Mouse (Mus musculus): ENCODE data around the gene Akp3. TPM values are rescaled to one million over a fixed set of nuclear protein-coding genes. Genes with fewer than 3 reads are reported as not detected.
A peak's percentile ranks its signal among the peaks of the same experiment; 100 is the strongest.

Gene Akp3
- total RNA-seq, 2 experiments from 2014 or later = not detected

- no peak for DNase-seq (ENCODE audit: extremely low spot score in 1 of 2, low spot score in 1 of 2)
Measured at GRCm38 (mm10) chr1:87153776-87154500, 29.2 kb downstream of the Akp3 start.

GRCm38 (mm10) chr1:87154501-87155120 is 29.8 kb downstream of the Akp3 start:
- no peak for DNase-seq (ENCODE audit: extremely low spot score in 1 of 2, low spot score in 1 of 2)

GRCm38 (mm10) chr1:87155531-87156198 is 30.9 kb downstream of the Akp3 start:
- DNase-seq (ENCODE audit: extremely low spot score in 1 of 2, low spot score in 1 of 2) = no peak

- no peak for DNase-seq (ENCODE audit: extremely low spot score in 1 of 2, low spot score in 1 of 2)
Measured at GRCm38 (mm10) chr1:87156199-87156587, 31.4 kb downstream of the Akp3 start, which contains the start of gene Ecel1. Gene Ecel1 (minus strand): TSS chr1:87156521.

- DNase-seq (ENCODE audit: extremely low spot score in 1 of 2, low spot score in 1 of 2) = no peak
Measured at GRCm38 (mm10) chr1:87159396-87159795, 34.6 kb downstream of the Akp3 start.

- DNase-seq (ENCODE audit: extremely low spot score in 1 of 2, low spot score in 1 of 2) = no peak
Measured at GRCm38 (mm10) chr1:87164164-87164795, 39.5 kb downstream of the Akp3 start.

GRCm38 (mm10) chr1:87164796-87165184 is 40.0 kb downstream of the Akp3 start:
- no peak for DNase-seq (ENCODE audit: extremely low spot score in 1 of 2, low spot score in 1 of 2)

GRCm38 (mm10) chr1:87170458-87170857 is 45.7 kb downstream of the Akp3 start:
- DNase-seq (ENCODE audit: extremely low spot score in 1 of 2, low spot score in 1 of 2) = no peak

- DNase-seq (ENCODE audit: extremely low spot score in 1 of 2, low spot score in 1 of 2) = no peak
Measured at GRCm38 (mm10) chr1:87171312-87171711, 46.5 kb downstream of the Akp3 start.

- DNase-seq (ENCODE audit: extremely low spot score in 1 of 2, low spot score in 1 of 2) = no peak
Measured at GRCm38 (mm10) chr1:87172316-87172715, 47.5 kb downstream of the Akp3 start.

GRCm38 (mm10) chr1:87174006-87174955 is 49.5 kb downstream of the Akp3 start:
- DNase-seq (ENCODE audit: extremely low spot score in 1 of 2, low spot score in 1 of 2) = peak; percentile 48 to 62

- peak in 1 of 2 experiments; percentile 54 for DNase-seq (ENCODE audit: extremely low spot score in 1 of 2, low spot score in 1 of 2)
Measured at GRCm38 (mm10) chr1:87175852-87176292, 51.1 kb downstream of the Akp3 start.

Other genes with a start within 250 kb of the Akp3 start
- gene Alppl2, start 35.0 kb upstream of the Akp3 start, total RNA-seq (2021) = not detected
- not detected for gene Alpi, start 23.4 kb upstream of the Akp3 start, total RNA-seq (2021)
- gene Ecel1, start 31.5 kb downstream of the Akp3 start, total RNA-seq (2021) = 1 to 10 TPM; 1.4 to 3.6 TPM
- gene Prss56, start 58.3 kb downstream of the Akp3 start, total RNA-seq (2021) = under 1 TPM; 0.34 to 0.42 TPM
- not detected for gene Chrnd, start 65.6 kb downstream of the Akp3 start, total RNA-seq (2021)
- gene Chrng, start 79.7 kb downstream of the Akp3 start, total RNA-seq (2021) = not detected
- 10 to 100 TPM; 59.6 to 66.5 TPM for gene Eif4e2, start 88.9 kb downstream of the Akp3 start, total RNA-seq (2021)
- 10 to 100 TPM; 16.3 to 17.2 TPM for gene Efhd1, start 139.4 kb downstream of the Akp3 start, total RNA-seq (2021)
- 100 to 1,000 TPM in 1 of 2 experiments, 10 to 100 TPM in 1; 96.8 to 112 TPM for gene Gigyf2, start 202.0 kb downstream of the Akp3 start, total RNA-seq (2021)